Mouse (Mus musculus) CD4-positive helper T cell, adult 2 months (primary cell): Measurements from ENCODE around the gene Mgat5b.

Experiments used
- DNase-seq: peaks from one replicate; pipeline ENCODE4 v3.0.0-alpha.2; 2012; ENCODE audit warnings: low read depth, missing footprints, low spot score

The Mgat5b gene

DNA sequence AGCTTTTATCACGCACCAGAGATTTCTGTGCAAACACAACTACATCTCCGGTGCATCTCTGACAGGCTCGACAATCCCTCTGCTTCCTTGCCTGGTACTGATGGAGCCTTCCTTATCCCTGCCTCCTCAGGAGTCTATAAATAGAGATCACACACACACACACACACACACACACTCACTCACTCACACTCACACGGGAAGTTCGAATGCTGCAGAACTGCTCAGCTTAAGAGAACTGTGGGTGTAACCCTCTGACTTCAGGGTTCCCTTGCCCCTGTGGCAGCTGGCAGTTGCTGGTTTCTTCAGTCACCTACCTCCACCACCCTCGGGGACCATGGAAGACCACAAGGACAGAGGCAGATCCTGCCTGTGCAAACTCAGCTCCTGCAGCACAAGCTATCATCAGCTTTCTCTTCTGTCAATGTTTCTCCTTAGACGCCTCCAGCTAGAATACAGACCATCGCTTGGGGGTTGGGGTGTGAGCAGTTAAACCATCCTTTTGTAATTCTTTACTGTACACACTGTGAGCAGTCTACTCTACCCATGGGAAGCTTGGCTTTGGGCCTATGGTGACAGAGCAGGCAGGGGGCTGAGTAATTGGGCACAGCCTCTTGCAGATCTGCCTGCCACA lies 111.9 kb downstream of the Mgat5b start:
- no peak for DNase-seq

DNA sequence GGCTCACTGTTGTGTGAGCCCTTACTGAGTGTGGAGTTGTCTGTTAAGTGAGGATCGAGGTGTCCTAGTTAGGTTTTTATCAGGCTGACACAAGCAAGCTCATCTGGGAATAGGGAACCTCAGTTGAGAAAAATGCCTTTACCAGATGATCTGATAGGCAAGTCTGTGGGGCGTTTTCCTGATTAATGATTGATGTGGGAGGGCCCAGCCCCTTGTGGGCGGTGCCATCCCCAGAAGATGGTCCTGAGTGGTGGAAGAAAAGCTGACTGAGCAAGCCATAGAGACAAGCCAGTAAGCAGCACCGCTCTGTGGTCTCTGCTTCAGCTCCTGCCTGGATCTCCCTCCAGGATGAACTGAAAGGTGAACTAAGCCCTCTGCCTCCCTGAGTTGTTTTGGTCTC lies 112.6 kb downstream of the Mgat5b start:
- no peak for DNase-seq

DNA sequence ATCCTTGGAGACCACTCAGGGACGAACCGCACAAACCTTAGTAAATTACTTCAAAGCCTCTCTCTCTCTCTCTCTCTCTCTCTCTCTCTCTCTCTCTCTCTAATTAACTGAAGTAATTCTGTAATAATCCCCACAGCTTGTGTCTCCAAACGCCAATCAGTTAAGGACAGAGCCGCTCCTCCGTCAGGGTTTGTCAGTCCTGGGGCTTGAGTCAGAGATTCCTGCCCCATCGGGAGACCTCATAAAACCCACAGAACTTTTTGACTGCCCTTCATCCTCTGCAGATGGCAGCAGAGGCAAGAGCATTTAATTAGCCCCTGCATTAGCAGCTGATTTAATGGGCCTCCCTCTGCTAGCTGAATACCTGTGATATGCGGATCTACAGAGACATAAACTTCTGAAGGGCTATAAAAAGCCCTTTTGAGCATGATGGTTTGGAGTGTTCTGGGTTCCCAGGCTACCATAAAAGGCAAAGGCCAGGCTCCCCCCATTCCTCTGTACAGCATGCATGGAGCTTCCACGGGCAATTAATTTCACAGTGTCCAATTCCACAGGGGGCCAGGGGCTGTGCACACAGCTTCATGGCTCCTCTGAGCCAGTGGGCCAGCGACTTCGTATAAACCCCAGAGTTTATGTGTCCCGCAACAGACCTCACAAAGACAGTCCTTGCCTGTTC lies 117.1 kb downstream of the Mgat5b start:
- no peak for DNase-seq
